Mouse (Mus musculus) liver, postnatal 0 days (tissue): ENCODE results near the gene Rundc3a.

Experiments
- CTCF ChIP-seq: sonication (generic); IDR thresholded peaks from 2 replicates; pipeline ENCODE4 v1.5.1; 2016; ENCODE audit warnings: antibody characterized with exemption, low read depth
- EP300 ChIP-seq: IDR thresholded peaks from 2 replicates; pipeline ENCODE4 v1.6.1; 2016; ENCODE audit warnings: antibody characterized with exemption, low read depth, mild to moderate bottlenecking

DNA sequence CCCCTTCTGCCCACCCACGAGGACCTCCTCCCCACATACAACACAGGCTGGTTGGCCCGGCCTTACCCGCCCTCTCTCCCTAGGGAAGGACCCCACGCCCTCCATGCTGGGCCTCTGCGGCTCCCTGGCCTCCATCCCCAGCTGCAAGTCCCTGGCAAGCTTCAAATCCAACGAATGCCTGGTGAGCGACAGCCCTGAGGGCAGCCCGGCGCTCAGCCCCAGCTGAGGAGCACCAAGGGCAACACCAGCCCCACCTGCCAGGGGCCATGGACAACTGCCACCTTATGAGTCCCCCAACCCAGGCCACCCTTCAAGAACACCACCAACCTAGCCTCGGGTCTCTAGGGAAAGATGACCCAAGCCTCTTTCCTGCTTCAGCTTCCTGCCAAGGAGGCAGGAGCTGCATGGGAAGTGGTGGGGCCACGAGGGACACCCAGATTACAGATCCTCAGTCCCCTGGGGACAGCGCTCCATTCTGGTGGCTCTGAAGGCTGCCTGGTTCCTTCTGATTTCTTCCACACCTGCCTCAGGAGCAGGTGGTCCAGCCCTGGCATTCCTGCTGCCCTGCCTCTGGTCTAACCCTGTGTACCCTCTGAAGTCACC lies 8.8 kb downstream of the Rundc3a start:
- no peak for TF ChIP-seq EP300
- no peak for TF ChIP-seq CTCF
